Mouse (Mus musculus) kidney, postnatal 4 days (tissue): ENCODE results near the gene Dennd1b.

Experiments used
- DNase-seq, 2 experiments: peaks; one replicate each; pipeline ENCODE4 v3.0.0; 2021; ENCODE audit warnings: mixed read lengths in 2 of 2

Gene Dennd1b

DNA sequence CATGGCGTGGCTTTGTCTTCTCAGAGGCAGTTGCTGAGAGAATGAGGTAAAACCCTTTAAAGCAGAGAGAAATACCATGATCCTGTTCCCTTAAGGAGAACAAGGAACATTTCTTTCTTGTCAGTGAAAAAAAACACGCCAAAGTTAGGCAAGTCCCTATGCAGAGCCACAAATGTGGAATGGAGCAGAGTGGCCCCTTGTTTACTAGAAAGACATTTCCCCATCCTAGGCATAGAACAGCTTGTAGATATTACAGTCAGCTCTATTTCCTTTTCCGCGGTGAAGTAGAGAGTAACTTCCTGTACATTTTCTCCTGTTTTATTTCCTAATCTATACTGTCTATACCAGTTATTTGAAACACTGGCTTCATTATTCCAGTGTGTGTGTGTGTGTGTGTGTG lies 243.0 kb downstream of the Dennd1b start:
- no peak for DNase-seq

DNA sequence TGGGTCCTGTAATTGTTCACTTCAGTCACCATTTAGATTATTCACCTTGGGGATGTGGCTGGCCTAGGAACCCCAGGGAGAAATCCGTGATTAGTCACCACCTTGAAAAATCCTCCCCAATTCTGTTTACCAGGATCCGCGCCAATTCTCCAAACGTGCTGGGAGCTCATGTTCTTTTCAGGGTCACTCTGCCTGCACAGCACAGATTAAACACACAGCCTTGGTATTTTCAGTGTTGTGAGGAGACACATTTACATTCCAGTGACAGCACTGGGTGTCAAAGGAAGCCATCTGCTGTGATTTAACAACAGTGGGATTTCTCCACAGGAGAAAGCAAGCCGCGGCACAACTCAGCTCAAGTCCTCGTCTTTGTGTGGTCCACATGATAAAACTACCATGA lies 246.6 kb downstream of the Dennd1b start:
- peak; percentile 8 to 9 for DNase-seq

DNA sequence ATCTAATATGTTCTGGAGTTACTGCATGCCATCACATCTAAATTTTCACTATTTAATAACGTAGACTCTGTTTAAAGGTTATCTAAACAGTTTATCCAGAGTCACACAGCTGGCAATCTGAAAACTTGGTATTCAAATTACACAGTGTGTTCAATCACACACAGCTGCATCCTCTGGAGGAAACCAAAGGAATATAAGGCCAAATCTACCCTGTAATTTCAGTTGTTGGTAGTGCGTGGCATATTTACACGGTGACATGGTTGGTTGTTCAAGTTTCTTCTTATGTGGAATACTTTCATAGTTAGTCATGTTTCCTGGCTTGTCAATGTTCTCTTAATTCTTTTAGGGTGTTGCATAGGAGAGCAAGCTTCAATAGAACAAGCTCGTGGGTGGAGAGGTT lies 247.3 kb downstream of the Dennd1b start:
- DNase-seq: no peak

DNA sequence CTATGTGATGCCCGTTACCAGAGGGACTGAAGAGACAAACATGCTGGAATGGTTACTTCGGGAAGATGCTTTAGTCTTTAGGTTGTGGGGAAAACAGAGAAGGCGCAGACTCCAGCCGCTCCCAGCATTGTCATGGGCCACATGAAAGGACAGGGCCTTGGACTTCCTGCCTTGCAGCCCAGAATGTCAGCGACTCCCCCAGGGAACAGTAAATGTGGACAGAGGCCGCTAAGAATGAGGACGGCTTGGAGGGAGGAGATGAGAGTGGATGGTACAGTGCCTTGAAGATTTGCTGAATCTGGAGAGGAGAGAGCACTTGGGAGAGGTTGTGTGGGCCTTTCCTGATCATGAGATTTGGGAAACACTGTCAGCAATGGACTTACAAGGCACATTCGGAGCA lies 252.1 kb downstream of the Dennd1b start:
- peak; percentile 19 to 30 for DNase-seq

DNA sequence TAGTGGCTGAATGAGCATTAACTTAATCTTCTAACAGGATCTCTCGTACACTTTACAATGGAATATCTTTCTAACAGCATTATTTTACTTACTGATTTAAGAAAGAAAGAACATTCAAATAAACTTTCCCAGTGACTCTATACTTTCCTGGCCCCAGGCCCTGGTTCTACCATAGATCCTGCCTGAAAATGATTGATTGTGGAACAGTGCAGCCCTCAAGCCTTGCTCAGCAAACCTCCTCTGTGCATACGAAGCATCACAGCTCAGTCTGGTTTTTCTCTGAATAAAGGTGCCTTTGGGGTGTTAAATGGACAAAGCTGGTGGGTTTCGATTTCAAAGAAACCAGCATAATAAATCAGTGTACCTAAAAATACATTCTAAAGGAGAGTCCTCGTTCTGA lies 260.6 kb downstream of the Dennd1b start:
- no peak for DNase-seq

DNA sequence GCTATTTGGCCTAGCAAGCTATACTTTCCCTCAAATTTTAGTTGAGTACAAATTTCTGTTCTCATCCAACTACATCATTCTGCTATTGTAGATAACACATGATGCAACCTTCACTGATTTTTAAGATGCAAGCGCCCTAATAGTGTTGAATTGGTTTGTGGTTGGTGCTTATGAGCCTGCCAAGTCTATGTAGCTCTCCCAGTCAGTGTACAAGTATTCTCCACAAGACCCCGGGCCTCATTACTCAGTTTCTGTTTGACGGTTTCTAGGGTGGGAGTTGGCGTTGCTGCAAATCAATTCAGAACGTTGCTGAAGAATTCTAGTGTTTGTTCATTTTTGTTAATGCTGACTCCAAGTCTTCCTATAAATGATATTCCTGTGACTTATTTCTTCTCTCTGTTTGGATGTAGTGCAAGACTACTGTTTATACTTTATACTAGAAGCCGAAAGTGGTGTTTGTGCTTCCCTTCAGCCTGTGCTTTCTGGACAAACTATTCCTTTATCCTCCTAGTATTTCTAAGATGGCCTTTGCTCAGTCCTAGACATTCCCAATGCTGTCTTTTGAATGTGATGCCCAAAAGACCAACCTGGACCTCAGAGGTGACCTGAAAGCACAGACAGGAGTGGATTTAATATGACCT lies 261.2 kb downstream of the Dennd1b start:
- peak in 1 of 2 experiments; percentile 4 for DNase-seq
